Mouse (Mus musculus): Measurements from ENCODE around the gene Dhodh.

Gene Dhodh

DNA sequence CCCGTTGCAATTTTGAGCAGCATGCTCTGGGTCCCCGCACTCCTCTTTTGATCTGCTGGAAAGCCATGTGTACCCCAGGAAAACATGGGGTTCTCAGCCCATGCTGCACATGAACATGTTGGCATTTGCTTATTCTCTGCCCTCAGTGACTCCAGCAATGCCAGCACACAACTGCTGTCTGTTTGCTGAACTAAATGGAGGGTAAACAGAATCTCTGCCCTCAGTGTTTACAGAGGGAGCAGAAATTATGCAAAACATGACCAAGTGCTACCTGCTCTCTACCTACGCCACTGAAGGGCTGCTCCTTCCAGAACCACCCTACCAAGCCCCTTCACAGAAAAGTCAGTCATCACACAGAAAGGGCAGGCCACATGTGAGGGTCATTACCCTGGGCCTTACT lies 23.6 kb downstream of the Dhodh start:
- DNase-seq, result no peak

DNA sequence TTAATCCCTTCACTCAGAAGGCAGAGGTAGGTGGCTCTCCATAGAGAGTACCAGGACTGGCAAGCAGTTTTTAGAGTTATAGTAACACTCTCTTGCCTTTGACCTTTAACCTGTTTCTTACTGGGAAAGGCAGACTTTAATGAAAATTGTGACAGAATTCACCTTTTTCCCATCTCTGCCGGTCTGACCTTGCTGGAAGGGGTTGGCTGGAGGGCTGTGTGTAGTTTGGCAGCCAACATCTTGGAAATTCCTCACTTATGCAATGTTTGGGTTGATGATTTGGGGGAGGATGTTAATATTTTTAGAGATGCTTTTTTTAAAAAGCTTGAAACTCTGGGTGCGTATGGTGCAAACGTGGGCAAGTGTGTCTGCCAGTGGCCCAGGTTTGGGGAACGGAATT lies 24.2 kb downstream of the Dhodh start:
- DNase-seq, result no peak

DNA sequence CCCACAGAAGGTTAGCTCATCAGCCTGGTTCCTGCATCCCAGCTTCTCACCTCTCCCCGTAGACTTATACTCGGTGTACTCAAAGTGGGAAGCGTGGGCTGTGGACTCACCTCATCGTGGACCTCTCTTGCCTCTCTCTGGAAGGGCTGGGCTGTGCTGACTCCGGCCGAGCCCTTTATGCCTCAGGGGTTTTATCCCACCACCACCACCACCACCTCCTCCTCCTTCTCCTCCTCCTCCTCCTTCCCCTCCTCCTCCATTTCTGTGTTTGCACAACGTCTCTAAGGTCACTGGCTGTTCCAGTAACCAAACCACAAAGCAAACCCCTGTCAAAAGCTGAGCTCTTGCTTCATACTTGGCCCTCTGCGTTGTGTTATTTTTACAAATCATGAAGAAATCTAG lies 29.6 kb downstream of the Dhodh start, which contains the start of gene Hp:
Gene Hp (minus strand): TSS at position 273 of the 402 bp plus-strand sequence.
- DNase-seq, result no peak

DNA sequence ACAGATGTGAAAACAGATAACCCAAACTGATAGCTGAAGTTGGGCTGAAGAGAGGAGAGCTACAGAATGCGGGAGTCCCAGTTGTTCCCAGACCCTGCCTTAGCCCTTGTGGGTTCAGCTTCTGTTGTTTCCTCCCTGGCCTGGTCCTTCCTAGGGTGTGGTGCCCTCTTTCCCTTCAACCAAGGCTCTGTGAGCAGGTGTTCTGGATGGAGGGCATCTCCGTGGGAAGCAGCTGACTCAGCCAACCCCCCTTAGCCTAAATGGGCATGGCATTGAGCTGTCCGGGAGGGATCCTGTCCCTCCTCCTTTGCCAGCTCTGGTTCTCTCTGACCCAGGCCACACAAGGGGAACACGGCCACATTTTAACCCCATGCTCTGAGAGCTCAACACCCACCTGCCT lies 32.2 kb downstream of the Dhodh start:
- DNase-seq, result no peak

DNA sequence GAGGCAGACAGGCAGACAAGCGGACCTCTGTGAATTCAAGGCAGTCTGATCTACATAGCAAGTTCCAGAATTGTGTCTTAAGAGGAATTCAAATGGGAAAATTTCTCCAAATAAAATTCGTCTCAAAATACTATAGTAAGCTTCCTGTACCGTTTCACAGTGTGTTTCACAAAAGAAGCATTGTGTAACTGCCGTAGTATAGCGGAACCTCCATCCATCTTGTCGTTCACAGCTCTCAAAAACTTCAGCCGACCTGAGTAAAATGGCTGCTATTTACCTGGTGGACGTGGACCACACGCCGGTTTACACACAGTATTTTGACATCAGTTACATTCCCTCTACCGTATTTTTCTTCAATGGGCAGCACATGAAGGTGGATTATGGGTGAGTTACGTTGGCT lies 37.3 kb downstream of the Dhodh start:
- no peak for DNase-seq

DNA sequence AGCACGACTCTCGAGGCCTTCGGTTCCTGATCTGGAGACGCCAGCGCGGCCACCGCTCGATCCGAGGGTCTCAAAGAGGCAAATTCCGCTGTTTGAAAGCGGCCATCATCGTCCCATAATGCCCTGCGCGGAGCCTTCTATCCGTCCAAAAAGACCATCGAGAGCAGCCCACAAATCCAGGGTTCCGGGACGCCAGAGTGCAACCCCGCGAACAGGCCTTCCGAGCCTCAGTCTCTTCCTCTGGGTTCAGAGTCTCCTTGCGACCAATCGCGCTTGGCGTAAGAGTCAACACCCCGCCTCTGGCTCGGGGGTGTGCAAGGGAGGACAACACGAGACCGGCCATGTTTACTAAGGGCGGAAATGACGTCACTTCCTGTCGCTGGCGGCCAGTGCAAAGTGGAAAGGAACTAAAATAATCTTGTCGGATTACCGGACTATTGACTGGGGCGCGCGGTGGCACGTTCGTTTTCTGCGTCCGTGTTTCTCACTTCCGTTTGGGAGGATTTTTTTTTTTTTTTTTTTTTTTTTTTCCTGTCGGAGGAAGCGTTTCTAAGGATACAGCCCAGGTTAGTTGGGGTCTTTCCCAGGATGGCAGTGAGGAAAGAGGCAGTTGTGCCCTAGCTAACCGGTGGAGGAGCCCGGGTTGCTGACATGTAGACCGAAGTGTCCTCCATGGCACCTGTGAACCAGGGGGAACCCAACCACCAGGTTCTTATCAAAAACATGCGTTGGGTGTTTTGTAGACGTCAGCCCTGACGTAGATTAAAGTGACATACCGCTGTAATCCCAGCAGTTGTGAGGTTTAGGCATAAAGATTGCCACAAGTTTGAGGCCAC lies 42.8 kb downstream of the Dhodh start, which contains the start of the genes Dhx38 and Txnl4b:
Gene Dhx38 (minus strand): TSS at position 364 of the 836 bp plus-strand sequence.
Gene Txnl4b (plus strand): TSS at position 395 of the 836 bp plus-strand sequence.
- peak; percentile 97 to 98 for DNase-seq

DNA sequence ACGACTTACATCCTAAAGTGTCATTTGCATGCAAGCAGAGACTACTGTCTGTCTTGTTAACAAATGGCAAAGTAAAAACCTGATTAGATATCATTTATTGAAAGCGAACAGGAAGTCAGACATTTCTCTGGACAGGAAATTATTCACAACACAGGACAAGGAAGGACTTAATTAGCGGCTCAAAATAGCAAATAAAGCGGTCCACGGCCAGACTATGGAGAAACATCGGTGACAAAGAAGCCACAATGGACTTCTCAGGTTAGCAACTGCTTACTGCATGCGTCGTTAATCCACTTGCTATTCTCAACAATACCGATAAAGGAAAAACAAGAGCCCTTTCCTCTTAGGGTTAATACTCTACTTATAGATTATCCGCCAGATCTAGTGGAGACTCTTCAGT lies 43.7 kb downstream of the Dhodh start:
- DNase-seq, result no peak

DNA sequence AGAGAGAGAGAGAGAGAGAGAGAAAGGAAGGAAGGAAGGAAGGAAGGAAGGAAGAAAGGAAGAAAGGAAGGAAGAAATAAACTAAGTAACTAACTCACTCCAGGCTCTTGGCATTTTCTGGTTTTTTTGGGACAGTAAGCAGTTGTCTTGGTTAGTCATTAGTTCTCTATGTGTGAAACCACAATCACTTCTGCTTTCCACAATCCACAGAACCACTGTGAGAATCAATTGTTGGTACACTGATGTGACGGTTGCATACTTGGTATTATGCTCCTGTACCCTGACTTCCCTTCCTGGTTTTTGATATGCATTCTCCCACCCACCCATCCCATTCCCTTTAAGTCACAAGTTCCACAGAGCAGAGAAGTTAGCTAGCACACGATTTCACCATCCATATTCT lies 44.6 kb downstream of the Dhodh start:
- DNase-seq, result no peak

DNA sequence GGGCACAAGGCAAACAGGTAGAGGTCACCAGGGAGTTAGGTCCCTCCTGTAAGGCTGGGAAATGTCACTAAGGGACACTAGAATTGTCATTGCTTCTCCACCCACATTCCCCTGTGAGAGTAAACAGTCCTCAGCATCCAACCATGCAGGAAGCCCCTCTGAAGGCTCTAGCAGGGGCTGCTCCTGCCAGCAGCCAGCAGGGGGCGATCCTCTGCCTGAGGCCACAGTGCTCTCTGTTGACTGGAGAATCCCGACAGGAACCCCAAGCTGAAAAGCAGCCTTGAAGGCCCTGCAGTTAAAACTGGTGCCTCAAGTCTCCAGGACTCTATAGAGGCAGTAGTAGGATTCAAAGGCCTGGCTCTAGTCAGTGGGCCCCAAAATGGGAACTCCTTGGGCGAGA lies 56.8 kb downstream of the Dhodh start:
- DNase-seq, result peak in 1 of 2 experiments; percentile 21

DNA sequence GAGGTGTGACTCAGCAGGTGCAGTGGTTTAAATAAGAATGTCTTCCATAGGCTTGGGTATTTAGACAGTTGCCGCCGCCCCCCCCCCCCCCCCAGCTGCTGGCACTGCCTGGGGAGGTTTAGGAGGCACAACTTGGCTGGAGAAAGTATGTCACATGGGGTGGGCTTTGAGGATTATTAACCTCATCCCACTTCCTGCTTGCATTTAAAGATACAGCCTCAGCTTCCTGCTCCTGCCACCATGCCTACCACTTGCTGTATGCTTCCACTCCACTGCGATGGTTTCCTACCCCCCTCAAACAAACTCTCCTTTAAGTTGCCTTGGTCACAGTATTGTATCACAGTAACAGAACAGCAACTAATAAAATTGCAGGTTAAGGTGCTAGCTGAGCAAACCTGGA lies 64.4 kb downstream of the Dhodh start:
- no peak for DNase-seq

DNA sequence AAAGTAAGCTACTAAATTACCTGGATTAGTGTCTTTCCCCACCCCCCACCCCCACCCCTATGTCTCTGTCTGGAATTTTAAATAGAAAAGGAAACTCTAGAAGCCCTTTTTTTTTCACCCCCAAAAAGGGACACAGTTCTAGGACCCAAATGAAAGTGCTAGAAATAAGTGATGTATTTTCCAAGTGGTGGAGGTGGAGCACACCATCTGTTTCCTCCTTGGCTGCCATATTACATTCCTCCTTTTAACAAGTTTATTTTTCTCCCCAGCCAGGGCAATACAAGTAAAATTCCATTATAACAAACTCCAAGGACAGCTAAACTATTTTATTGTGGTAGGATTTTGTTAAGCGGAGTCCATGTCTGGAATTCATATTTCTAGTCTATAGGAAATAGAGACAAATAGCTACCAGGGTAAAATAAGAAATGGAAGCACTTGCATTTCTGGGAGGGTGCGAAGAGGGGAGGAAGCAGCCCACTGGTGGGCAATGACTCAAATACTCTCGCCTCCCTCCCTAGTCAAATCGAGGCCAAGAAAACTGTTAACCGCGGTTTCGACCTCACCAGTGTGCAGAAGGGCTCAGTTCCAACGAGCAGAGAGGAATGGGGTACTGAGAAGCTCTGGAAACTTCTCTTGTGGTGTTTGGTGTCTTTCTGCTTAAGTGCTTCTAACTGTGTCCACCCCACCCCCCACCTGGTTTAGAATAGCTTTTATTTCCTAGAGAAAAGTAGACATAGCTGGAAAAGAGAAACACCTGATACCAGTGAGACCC lies 65.5 kb downstream of the Dhodh start:
- DNase-seq, result no peak

DNA sequence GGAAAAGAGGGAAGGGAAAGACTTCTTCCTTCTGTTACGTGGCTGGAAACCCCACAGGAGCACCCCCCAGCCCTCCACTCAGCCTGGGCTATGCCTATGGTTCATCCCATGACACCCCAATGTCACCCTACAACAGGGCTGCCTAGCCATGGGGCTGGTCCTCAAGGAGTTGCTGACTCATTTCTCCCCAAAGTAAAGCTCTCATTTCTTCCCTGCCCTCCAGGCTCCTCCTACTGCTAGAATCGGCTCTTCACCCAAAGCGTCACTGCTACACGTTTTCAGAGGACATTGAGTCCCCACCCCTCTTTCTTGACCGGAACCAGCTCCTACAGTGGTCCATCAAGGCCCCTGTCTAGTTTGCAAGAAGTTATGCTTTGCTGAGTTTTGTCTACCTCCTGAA lies 66.3 kb downstream of the Dhodh start:
- no peak for DNase-seq

Measured in thymus, postnatal 36 days (tissue).